Mouse (Mus musculus) adrenal gland, postnatal 25 days (tissue): ENCODE measurements around the gene Vegfb. TPM values are rescaled to one million over a fixed set of nuclear protein-coding genes. Genes with fewer than 3 reads are reported as not detected.
A peak's percentile ranks its signal among the peaks of the same experiment; 100 is the strongest.

Experiments used
- DNase-seq: peaks from one replicate; pipeline ENCODE4 v3.0.0; 2021; ENCODE audit warnings: mixed read lengths
- long read RNA-seq: library from polyadenylated mRNA; stranded (forward); transcript quantifications from one replicate; pipeline ENCODE4 v2.0.0, GENCODE M21; 2021
- total RNA-seq: library from RNA; stranded (reverse); gene quantifications from 2 replicates; pipeline ENCODE4 v1.2.3, GENCODE M21; 2021

Vegfb gene
- 86.0 and 90.9 TPM in 2 replicates for total RNA-seq
- long read RNA-seq, transcript Vegfb-201 (7 exons, 1,281 nt): minor isoform, 25 of 87 reads
- long read RNA-seq, transcript Vegfb-202 (7 exons, 1,158 nt): major isoform, 34 of 87 reads
- long read RNA-seq, partial matches to known transcripts: 12 of 87 reads
- long read RNA-seq, other reads (novel, unspliced or antisense): 16 of 87 reads

- DNase-seq: peak; percentile 83
These were observed at the start of gene Vegfb for GRCm38 (mm10) chr19:6987061-6987903. TSS of gene Vegfb (minus strand) at chr19:6987651.

- DNase-seq: no peak
These were observed 46.6 kb upstream of the Vegfb start for GRCm38 (mm10) chr19:7034006-7034405.

- no peak for DNase-seq
These were observed 42.1 kb upstream of the Vegfb start for GRCm38 (mm10) chr19:7029531-7029930.

GRCm38 (mm10) chr19:7020224-7020641 lies 32.8 kb upstream of the Vegfb start:
- peak; percentile 55 for DNase-seq

GRCm38 (mm10) chr19:7019191-7019590 lies 31.7 kb upstream of the Vegfb start, which contains the start of gene Fermt3:
TSS of gene Fermt3 (minus strand) at chr19:7019469.
- no peak for DNase-seq

GRCm38 (mm10) chr19:7018546-7018945 lies 31.1 kb upstream of the Vegfb start:
- no peak for DNase-seq

- no peak for DNase-seq
These were observed 30.3 kb upstream of the Vegfb start for GRCm38 (mm10) chr19:7017541-7018457.

- DNase-seq: no peak
These were observed 27.2 kb upstream of the Vegfb start for GRCm38 (mm10) chr19:7014481-7015135.

GRCm38 (mm10) chr19:7013984-7014383 lies 26.5 kb upstream of the Vegfb start:
- no peak for DNase-seq

GRCm38 (mm10) chr19:7012426-7012825 lies 25.0 kb upstream of the Vegfb start:
- no peak for DNase-seq

GRCm38 (mm10) chr19:7006892-7007593 lies 19.6 kb upstream of the Vegfb start:
- no peak for DNase-seq

GRCm38 (mm10) chr19:6999360-7000063 lies 12.1 kb upstream of the Vegfb start:
- no peak for DNase-seq

- DNase-seq: no peak
These were observed 10.4 kb upstream of the Vegfb start for GRCm38 (mm10) chr19:6997721-6998290.

GRCm38 (mm10) chr19:6996006-6996405 lies 8.6 kb upstream of the Vegfb start, which contains the start of the genes Nudt22 and Trpt1:
TSS of gene Nudt22 (minus strand) at chr19:6996117.
TSS of gene Trpt1 (plus strand) at chr19:6996131.
- DNase-seq: peak; percentile 89

- DNase-seq: no peak
These were observed 8.0 kb upstream of the Vegfb start for GRCm38 (mm10) chr19:6995255-6995991.

GRCm38 (mm10) chr19:6994489-6994888 lies 7.0 kb upstream of the Vegfb start:
- no peak for DNase-seq

GRCm38 (mm10) chr19:6994002-6994401 lies 6.6 kb upstream of the Vegfb start:
- DNase-seq: no peak

- no peak for DNase-seq
These were observed 5.7 kb upstream of the Vegfb start for GRCm38 (mm10) chr19:6993011-6993770.
